Mouse (Mus musculus) ES-E14 (cell line): Measurements from ENCODE around the gene Dap.

Experiments used
- CHD2 ChIP-seq: IDR thresholded peaks from 2 replicates; pipeline ENCODE4 v1.6.1; 2014; ENCODE audit warnings: mild to moderate bottlenecking, low read depth, low read length, inconsistent platforms
- HCFC1 ChIP-seq: IDR thresholded peaks from 2 replicates; pipeline ENCODE4 v1.6.1; 2012; ENCODE audit warnings: low read length, inconsistent platforms, borderline replicate concordance; ENCODE audit not compliant: insufficient read depth

- TF ChIP-seq CHD2 (no peak), HCFC1 (no peak)
These were observed 73.6 kb downstream of the Dap start for GRCm38 (mm10) chr15:31297777-31298137.
